8 mouse cellular contexts compared by ENCODE assay signal in genomic region chr10:121435546-121436257, GRCm38 (mm10). TPM values are rescaled to one million over a fixed set of nuclear protein-coding genes. Genes with fewer than 3 reads are reported as not detected.
DNase-seq lines count a peak whose midpoint lies in the region; ATAC-seq and TF ChIP-seq lines count a peak whose summit lies in the region.

No protein-coding gene starts in this region.

- peak; percentile 62 for DNase-seq in adrenal gland, adult 2 months
- no peak for DNase-seq in adrenal gland, postnatal 4 days (ENCODE audit: low spot score in 2 of 2)
- peak; percentile 42 for DNase-seq in neural tube, embryonic 11.5 days (ENCODE audit: low spot score)
- DNase-seq in neural tube, embryonic 10.5 days (ENCODE audit: extremely low spot score, low spot score), result no peak
- DNase-seq in kidney, postnatal 0 days (ENCODE audit: low spot score), result peak; percentile 64
- DNase-seq in cerebellum, adult 18-20 months, result no peak
- DNase-seq in right cerebral cortex, postnatal 4 days, result no peak

- H3K4me1 ChIP-seq in neural tube, embryonic 11.5 days (ENCODE audit: control insufficient read depth, insufficient read depth, low read length), result 0 out of 2 replicates have a peak, but pooled peaks cover 2% of the 10 kb centered on the region
- H3K4me1 ChIP-seq in kidney, postnatal 0 days (replicated peaks; ENCODE audit: insufficient read depth, low read length), result peaks cover 23% of the 10 kb centered on the region
- peaks cover 46% of the 10 kb centered on the region for H3K4me1 ChIP-seq in stomach, embryonic 16.5 days (ENCODE audit: control insufficient read depth, insufficient read depth, low read length)

- no peak for TF ChIP-seq CTCF in kidney, postnatal 0 days (IDR thresholded peaks at IDR 0.05; ENCODE audit: low read depth)

- no peaks in the 10 kb centered on the region for H3K27me3 ChIP-seq in neural tube, embryonic 11.5 days (ENCODE audit: control insufficient read depth, insufficient read depth, low read length)
- H3K27me3 ChIP-seq in kidney, postnatal 0 days (ENCODE audit: insufficient read depth, low read length), result no peaks in the 10 kb centered on the region
- H3K27me3 ChIP-seq in stomach, embryonic 16.5 days (ENCODE audit: control insufficient read depth, insufficient read depth, low read length), result no peaks in the 10 kb centered on the region

- H3K4me3 ChIP-seq in neural tube, embryonic 11.5 days (ENCODE audit: low read depth, low read length), result no peak overlapping the region
- H3K4me3 ChIP-seq in kidney, postnatal 0 days (replicated peaks; ENCODE audit: low read depth, low read length), result no peak overlapping the region
- no peak overlapping the region for H3K4me3 ChIP-seq in stomach, embryonic 16.5 days (replicated peaks; ENCODE audit: low read length)

- ATAC-seq in neural tube, embryonic 11.5 days (ENCODE audit: insufficient read depth, low FRiP score, low TSS enrichment), result no peak
- ATAC-seq in kidney, postnatal 0 days (replicated peaks; ENCODE audit: low FRiP score, low read depth), result peak; percentile 60; the same call in 1 of the 2 replicates
- no peak for ATAC-seq in stomach, embryonic 16.5 days (ENCODE audit: insufficient read depth, low FRiP score)

- H3K27ac ChIP-seq in neural tube, embryonic 11.5 days (ENCODE audit: low read depth, low read length), result no peak overlapping the region
- H3K27ac ChIP-seq in kidney, postnatal 0 days, result 0 out of 2 replicates have a peak overlapping the region, but pooled peaks have one; percentile 8
- H3K27ac ChIP-seq in stomach, embryonic 16.5 days (ENCODE audit: low read length), result no peak overlapping the region

- H3K4me2 ChIP-seq in neural tube, embryonic 11.5 days (ENCODE audit: low read depth), result no peak overlapping the region
- peak overlapping the region; percentile 43 for H3K4me2 ChIP-seq in kidney, postnatal 0 days (ENCODE audit: low read length)
- H3K4me2 ChIP-seq in stomach, embryonic 16.5 days (ENCODE audit: low read depth, low read length), result peak overlapping the region; percentile 6

- H3K9me3 ChIP-seq in neural tube, embryonic 11.5 days (ENCODE audit: control insufficient read depth, low read length), result no peaks in the 10 kb centered on the region
- no peaks in the 10 kb centered on the region for H3K9me3 ChIP-seq in kidney, postnatal 0 days (replicated peaks; ENCODE audit: low read length)
- no peaks in the 10 kb centered on the region for H3K9me3 ChIP-seq in stomach, embryonic 16.5 days (replicated peaks; ENCODE audit: control insufficient read depth, low read length)

- 62% methylated on average over 28 of the region's 28 CpGs for WGBS in neural tube, embryonic 11.5 days
- WGBS in kidney, postnatal 0 days, result 29% methylated on average over 28 of the region's 28 CpGs
- WGBS in stomach, embryonic 16.5 days, result 43% methylated on average over 28 of the region's 28 CpGs

- H3K9ac ChIP-seq in neural tube, embryonic 11.5 days (ENCODE audit: low read length), result no peak overlapping the region
- no peak overlapping the region for H3K9ac ChIP-seq in kidney, postnatal 0 days (ENCODE audit: low read depth, low read length)
- no peak overlapping the region for H3K9ac ChIP-seq in stomach, embryonic 16.5 days (ENCODE audit: low read length)

- H3K36me3 ChIP-seq in neural tube, embryonic 11.5 days (ENCODE audit: control insufficient read depth, insufficient read depth, low read length), result no peaks in the 10 kb centered on the region
- H3K36me3 ChIP-seq in kidney, postnatal 0 days (ENCODE audit: insufficient read depth, low read length), result no peaks in the 10 kb centered on the region
- no peaks in the 10 kb centered on the region for H3K36me3 ChIP-seq in stomach, embryonic 16.5 days (ENCODE audit: control insufficient read depth, insufficient read depth, low read length)

RNA-seq across cellular contexts. Expression of gene Rassf3, which starts 40.4 kb away (rescaled TPM):
- 10 to 100 TPM; 32.2 to 50.9 TPM for total RNA-seq in adrenal gland, adult 2 months (2021)
- polyA plus RNA-seq in adrenal gland, adult 2 months (2012; rRNA removed), result 9.2 and 9.3 TPM in 2 replicates
- total RNA-seq in adrenal gland, postnatal 4 days (2021), result 10 to 100 TPM; 37.6 to 44.5 TPM
- 10.8 and 10.9 TPM in 2 replicates for polyA plus RNA-seq in neural tube, embryonic 11.5 days (2014; fragmentation: Nextera tagmentation; extraction: Ambion mirVana)
- 11.9 and 12.5 TPM in 2 replicates for polyA plus RNA-seq in kidney, postnatal 0 days (2015; fragmentation: Nextera tagmentation; extraction: Ambion mirVana)
- polyA plus RNA-seq in stomach, embryonic 16.5 days (2015; fragmentation: Nextera tagmentation; extraction: Ambion mirVana), result 21.3 and 22.0 TPM in 2 replicates

Comparison
In these comparisons a context has a peak if more than half of its experiments do, and no peak if none do; other contexts are left out.
1. DNase-seq: peak in adrenal gland, adult 2 months (single experiment), neural tube, embryonic 11.5 days (single experiment) and kidney, postnatal 0 days (single experiment); none in adrenal gland, postnatal 4 days (0 of 2), neural tube, embryonic 10.5 days (single experiment), cerebellum, adult 18-20 months (0 of 2) and right cerebral cortex, postnatal 4 days (single experiment).